Mouse (Mus musculus) layer of hippocampus, adult 9-11 months (tissue): ENCODE measurements around the gene 2310022A10Rik.

Experiments
- DNase-seq: peaks from one replicate; pipeline ENCODE4 v3.0.0; 2022

Gene 2310022A10Rik

GRCm38 (mm10) chr7:27552931-27553513 is at the start of gene 2310022A10Rik, which contains the start of gene Pld3:
Gene 2310022A10Rik, plus strand, starts transcription at chr7:27553233.
Gene Pld3, minus strand, starts transcription at chr7:27553218.
- DNase-seq: peak; percentile 99

DNA sequence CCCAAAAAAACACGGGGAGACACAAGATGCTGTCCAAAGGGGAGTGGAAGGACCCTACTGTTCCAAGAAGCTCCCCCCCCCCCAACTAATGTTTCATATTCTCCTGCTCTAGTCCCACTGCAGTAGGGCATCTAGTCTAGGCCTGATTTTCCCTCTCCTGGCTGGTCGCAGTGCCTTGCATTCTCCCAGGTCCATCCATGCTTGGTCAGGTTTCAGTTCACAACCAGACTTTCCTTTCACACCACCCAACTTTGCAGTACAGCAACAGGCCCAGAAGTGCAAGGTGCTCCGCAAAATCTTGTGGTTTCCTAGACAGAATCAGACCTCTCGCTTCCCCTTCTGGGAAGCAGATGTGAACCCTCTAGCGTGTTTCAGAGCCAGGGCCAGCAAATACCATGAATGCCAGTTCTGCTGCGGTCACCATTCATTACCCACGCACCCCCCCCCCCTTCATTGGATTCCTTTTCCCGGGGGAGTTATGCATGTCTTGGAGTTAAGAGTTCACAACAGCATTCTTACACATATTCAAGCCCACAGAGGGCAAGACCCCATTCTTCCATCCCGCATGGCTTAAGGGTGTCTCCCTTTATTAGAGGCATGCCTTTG is 46.2 kb upstream of the 2310022A10Rik start:
- DNase-seq: no peak

- DNase-seq: peak; percentile 92
Measured at GRCm38 (mm10) chr7:27507711-27508647, 45.1 kb upstream of the 2310022A10Rik start.

DNA sequence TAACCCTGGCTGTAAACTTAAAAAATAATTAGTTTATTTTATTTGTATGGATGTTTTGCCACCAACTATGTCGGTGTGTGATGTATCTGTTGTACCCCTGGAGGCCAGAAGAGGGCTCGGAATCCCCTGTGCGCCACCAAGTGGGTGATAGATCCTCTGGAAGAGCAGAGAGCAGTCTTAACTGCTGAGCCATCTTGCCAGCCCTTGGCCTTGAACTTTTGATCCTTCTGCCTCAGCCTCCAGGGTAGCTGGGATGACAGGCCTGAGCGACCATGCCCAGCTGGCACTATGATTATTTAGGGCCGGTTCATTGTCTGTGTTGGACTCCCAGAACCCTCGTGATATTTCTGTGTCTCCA is 44.4 kb upstream of the 2310022A10Rik start:
- DNase-seq: peak; percentile 53

DNA sequence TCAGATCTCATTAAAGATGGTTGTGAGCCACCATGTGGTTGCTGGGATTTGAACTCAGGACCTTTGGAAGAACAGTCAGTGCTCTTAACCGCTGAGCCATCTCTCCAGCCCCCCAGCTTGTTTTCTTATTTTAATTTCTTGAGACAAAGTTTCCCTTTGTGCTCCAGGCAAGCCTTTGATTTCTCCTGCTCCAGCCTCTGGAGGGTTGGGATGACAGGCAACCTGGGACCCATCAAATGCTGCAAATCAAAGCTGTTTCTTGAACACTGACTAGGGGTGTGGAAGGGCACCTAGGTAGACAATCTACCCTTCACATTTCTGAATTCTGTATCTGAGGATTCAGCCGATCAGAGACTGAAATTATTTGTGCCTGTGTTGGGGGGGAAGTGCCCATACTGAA is 42.2 kb upstream of the 2310022A10Rik start:
- DNase-seq: no peak

- no peak for DNase-seq
Measured at GRCm38 (mm10) chr7:27514961-27515360, 38.1 kb upstream of the 2310022A10Rik start.

GRCm38 (mm10) chr7:27518314-27518713 is 34.7 kb upstream of the 2310022A10Rik start:
- no peak for DNase-seq

GRCm38 (mm10) chr7:27520104-27520503 is 32.9 kb upstream of the 2310022A10Rik start:
- DNase-seq: no peak

GRCm38 (mm10) chr7:27520599-27520998 is 32.4 kb upstream of the 2310022A10Rik start:
- no peak for DNase-seq

DNA sequence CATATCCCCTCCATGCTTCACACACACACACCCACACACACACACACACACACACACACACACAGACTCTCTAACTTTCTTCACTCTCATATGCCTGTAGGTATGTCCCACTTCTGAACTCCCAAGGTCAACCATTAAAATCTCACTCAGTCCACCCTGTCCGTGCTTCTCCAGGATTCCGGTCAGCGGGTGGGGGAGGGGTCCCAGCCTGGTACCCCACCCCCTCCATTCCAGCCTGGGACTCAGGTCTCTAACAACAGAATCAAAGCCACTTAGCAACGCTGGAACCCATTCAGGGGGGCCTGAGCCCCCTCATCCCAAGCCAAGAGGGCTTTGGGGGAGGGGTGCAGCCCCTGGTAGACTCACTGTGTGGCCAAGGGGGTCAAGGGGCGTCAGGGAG is 30.1 kb upstream of the 2310022A10Rik start, which contains the start of gene Hipk4:
Gene Hipk4, plus strand, starts transcription at position 301 of the 400 bp plus-strand sequence.
- no peak for DNase-seq

DNA sequence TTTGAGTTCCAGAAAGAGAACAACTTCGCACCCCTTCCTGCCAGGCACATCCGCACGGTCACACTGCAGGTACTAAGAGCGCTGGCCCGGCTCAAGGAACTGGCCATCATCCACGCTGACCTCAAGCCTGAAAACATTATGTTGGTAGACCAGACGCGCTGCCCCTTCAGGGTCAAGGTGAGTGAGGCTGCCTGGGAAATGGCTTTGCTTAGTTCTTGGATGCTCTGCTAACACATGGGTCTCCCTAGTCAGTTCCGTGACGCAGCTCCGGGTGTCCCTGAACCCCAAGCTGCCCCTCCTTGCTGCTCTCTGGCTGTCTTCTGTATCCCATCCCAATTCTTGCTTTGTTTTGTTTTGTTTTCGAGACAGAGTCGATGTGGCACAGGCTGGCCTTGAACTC is 29.2 kb upstream of the 2310022A10Rik start:
- DNase-seq: no peak

DNA sequence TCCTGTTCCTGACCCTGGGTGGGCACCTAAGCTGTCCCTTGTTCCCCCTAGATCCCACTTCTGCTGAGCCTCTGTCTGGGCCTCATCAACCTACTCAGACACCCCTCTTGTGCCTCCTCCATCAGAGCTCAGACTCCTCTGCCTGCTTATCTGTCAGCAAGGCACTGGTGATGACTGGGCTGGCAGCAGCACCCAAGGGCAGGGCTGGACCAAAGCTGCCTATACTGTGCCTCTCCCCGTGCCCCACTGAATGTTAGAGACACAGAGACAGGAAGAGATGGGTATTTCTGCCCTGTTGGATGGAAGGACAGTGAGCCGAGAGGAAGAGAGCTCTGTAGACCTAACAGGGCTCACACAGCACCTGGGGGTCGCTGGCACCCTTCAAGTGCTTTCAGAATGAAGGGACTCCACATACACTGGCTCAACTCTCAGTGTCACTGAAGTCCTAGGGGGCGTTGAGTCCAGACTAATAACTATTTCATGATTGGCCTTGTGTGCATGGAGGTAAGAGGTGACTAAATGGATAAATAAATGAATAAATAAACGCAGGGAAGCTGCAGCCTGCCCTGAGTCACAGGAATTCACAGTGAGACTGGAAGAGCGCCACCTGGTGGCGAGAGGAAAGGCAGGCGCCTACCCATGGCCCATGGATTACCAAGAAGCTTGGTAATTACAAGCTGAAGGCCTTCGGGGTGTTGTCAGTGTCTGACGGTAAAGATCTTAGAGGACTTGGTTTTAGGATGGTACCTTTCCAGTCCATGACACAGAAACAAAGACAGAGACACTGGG is 26.8 kb upstream of the 2310022A10Rik start:
- peak; percentile 75 for DNase-seq

- DNase-seq: no peak
Measured at GRCm38 (mm10) chr7:27529070-27529469, 24.0 kb upstream of the 2310022A10Rik start.

- no peak for DNase-seq
Measured at GRCm38 (mm10) chr7:27530937-27531336, 22.1 kb upstream of the 2310022A10Rik start.

DNA sequence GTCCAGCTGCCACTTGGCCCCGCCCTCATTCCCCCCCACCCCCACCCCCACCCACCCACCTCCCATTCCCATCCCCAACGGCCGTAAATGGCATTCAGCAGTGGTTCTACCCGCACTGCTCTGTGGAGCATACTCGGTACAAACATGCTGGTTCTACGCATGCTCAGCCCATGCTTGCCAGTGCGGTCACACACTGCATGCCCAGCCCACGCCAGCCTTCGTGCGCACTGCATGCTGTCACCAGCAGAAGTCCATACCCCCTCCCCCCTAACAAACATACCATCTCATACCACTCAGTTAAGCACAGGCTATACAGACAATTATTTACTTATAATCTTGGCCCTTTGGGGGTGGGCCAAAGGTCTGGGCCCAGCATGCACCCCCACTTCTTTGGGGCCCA is 21.3 kb upstream of the 2310022A10Rik start:
- no peak for DNase-seq

GRCm38 (mm10) chr7:27532480-27533050 is 20.5 kb upstream of the 2310022A10Rik start:
- DNase-seq: no peak

GRCm38 (mm10) chr7:27535386-27535785 is 17.6 kb upstream of the 2310022A10Rik start:
- no peak for DNase-seq

DNA sequence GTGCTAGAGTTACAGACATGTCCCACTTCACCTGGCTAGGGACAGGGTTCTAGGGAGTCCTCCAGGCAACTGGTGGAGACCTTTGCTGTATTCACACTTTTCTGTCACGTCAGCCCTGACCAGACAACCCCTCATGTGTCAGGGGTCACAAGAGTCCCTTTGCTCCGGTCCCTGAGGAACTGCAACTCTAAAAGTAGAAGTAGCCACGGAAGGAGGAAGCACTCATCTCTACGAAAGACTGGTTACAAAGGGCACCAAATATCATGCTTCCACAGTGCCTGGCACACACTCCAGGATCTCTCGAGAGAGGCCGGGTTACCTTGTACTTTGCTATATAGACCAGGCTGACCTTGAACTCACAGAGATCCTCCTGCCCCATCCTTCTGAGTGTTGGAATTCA is 16.4 kb upstream of the 2310022A10Rik start:
- no peak for DNase-seq

GRCm38 (mm10) chr7:27537998-27538397 is 15.0 kb upstream of the 2310022A10Rik start:
- DNase-seq: no peak

- DNase-seq: no peak
Measured at GRCm38 (mm10) chr7:27538797-27539196, 14.2 kb upstream of the 2310022A10Rik start.

GRCm38 (mm10) chr7:27540521-27540920 is 12.5 kb upstream of the 2310022A10Rik start:
- no peak for DNase-seq

- no peak for DNase-seq
Measured at GRCm38 (mm10) chr7:27540935-27541334, 12.1 kb upstream of the 2310022A10Rik start.
